Comparison of ENCODE assay signal across 8 mouse cellular contexts in the genomic region with DNA sequence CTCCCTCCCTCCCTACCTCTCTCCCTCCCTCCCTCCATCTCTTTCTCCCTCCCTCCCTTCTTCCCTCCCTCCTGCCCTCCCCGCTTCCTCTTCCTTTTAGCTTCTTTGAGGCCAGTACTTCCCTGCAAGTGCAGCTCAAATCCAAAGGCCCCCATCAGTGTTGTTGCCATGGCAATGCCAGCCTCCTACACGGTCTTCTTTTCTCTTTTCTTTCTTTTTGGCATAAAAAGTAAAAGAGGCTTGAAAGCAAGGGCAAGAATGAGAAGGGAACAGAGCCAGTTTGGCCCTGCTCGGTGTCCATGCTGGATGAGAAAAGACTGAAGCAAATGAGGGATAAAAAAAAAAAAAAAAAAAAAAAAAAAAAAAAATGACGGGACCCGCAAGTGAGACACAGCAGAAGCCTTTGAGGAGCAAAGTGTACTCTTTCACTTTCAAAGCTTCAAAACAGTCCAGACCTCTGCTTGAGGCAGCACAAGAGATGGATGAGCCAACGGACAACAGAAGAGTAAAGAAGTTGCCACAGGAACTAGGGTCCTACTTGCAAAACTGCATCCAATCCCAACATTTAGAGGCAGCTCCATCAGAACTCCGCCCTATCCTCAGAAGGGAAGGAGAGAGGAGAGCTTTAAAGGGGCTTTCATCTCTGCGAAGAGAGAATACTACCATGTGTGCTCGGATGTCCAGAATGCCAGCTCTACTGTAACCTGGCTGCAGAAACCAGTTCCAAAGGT.
A peak's percentile ranks its signal among the peaks of the same experiment; 100 is the strongest.
DNase-seq lines count a peak whose midpoint lies in the region; ATAC-seq lines count a peak whose summit lies in the region.
"Had no signal": no experiment of that assay in that cellular context is flagged by ENCODE, and none has a peak within 500 bp of the region (broad histone marks: within the 10 kb centered on the region; RNA-seq: fewer than 3 reads in every experiment).

No protein-coding gene starts in this region.

- H3K36me3 ChIP-seq in forebrain, embryonic 16.5 days (ENCODE audit: control insufficient read depth, insufficient read depth): no peaks in the 10 kb centered on the region
- no peaks in the 10 kb centered on the region for H3K36me3 ChIP-seq in midbrain, embryonic 10.5 days

- no peaks in the 10 kb centered on the region for H3K9me3 ChIP-seq in forebrain, embryonic 16.5 days (ENCODE audit: control insufficient read depth, low read length)
- no peaks in the 10 kb centered on the region for H3K9me3 ChIP-seq in midbrain, embryonic 10.5 days (replicated peaks)

- no peaks in the 10 kb centered on the region for H3K27me3 ChIP-seq in forebrain, embryonic 16.5 days (replicated peaks; ENCODE audit: control insufficient read depth, insufficient read depth, low read length)
- H3K27me3 ChIP-seq in midbrain, embryonic 10.5 days (ENCODE audit: low read depth, poor library complexity, severe bottlenecking): no peaks in the 10 kb centered on the region

- H3K27ac ChIP-seq in forebrain, embryonic 16.5 days (ENCODE audit: low read length): peak overlapping the region; percentile 81
- H3K27ac ChIP-seq in midbrain, embryonic 10.5 days (replicated peaks): peak overlapping the region; percentile 88

- peak overlapping the region; percentile 31; the same call in 1 of the 2 replicates for H3K4me2 ChIP-seq in forebrain, embryonic 16.5 days (ENCODE audit: low read length)
- H3K4me2 ChIP-seq: heart, embryonic 11.5 days had no signal

- peak; percentile 84 for ATAC-seq in forebrain, embryonic 16.5 days

- peaks cover 24% of the 10 kb centered on the region for H3K4me1 ChIP-seq in forebrain, embryonic 16.5 days (replicated peaks; ENCODE audit: control insufficient read depth, insufficient read depth, low read length)
- peaks cover 45% of the 10 kb centered on the region for H3K4me1 ChIP-seq in midbrain, embryonic 10.5 days

- H3K9ac ChIP-seq in forebrain, embryonic 16.5 days (replicated peaks; ENCODE audit: low read depth, low read length): no peak overlapping the region

- no peak overlapping the region for H3K4me3 ChIP-seq in forebrain, embryonic 16.5 days (replicated peaks; ENCODE audit: low read length)
- H3K4me3 ChIP-seq in midbrain, embryonic 10.5 days: no peak overlapping the region; the same call in 1 of the 2 replicates

- DNase-seq in left cerebral cortex, adult 18-20 months (ENCODE audit: low spot score in 2 of 2): peak; percentile 46 to 59
- DNase-seq in left cerebral cortex, adult 11 months (ENCODE audit: low spot score): no peak
- peak; percentile 72 for DNase-seq in midbrain, embryonic 10.5 days (ENCODE audit: low spot score)
- DNase-seq in telencephalon, adult 2 months (ENCODE audit: low read depth, low spot score): peak; percentile 62
- no peak for DNase-seq in kidney, postnatal 14 days
- DNase-seq in urinary bladder, postnatal 25 days (ENCODE audit: low spot score): no peak

- 8% methylated on average over 8 of the region's 9 CpGs for WGBS in forebrain, embryonic 16.5 days
- 48% methylated on average over 8 of the region's 9 CpGs for WGBS in midbrain, embryonic 10.5 days

Comparison
In these comparisons a context has a peak if more than half of its experiments do, and no peak if none do; other contexts are left out.
1. DNase-seq: peak in left cerebral cortex, adult 18-20 months (2 of 2), midbrain, embryonic 10.5 days (single experiment) and telencephalon, adult 2 months (single experiment); none in left cerebral cortex, adult 11 months (single experiment), kidney, postnatal 14 days (single experiment) and urinary bladder, postnatal 25 days (single experiment).